Mouse (Mus musculus) C2C12 (cell line): ENCODE data around the gene Cers4.

ENCODE experiments used
- MYOD1 ChIP-seq: IDR thresholded peaks from one replicate; pipeline ENCODE4 v1.6.1; 2011; ENCODE audit warnings: low read depth; ENCODE audit not compliant: control insufficient read depth, insufficient read length
- MYOG ChIP-seq: IDR thresholded peaks from one replicate; pipeline ENCODE4 v1.6.1; 2011; ENCODE audit not compliant: control insufficient read depth, insufficient read length; ENCODE audit errors: extremely low read depth

DNA sequence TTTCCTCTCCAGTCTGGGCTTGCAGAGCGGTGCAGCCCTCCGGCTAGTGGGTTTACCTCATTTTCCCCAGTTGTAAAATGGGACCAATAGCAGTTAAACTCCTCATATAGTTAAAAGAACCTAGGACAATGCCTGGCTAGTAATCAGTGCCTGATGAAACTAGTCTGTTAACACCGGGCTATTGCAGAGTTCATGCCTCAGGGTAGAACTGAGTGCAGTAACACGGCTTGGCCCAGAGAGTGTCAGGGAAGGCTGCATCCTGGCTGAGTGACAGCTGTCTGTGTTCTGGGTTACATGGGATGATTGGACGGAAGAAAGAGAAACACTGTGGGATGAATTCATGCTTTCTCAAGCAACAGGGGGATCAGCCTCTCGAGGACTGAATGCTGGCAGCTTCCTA lies 3.1 kb downstream of the Cers4 start:
- TF ChIP-seq MYOD1 (no peak), MYOG (no peak)
